Mouse (Mus musculus): ENCODE results near the gene Fabp7. TPM values are rescaled to one million over a fixed set of nuclear protein-coding genes. Genes with fewer than 3 reads are reported as not detected.

The Fabp7 gene
- 32.8 and 36.5 TPM in 2 replicates for polyA plus RNA-seq (2015; fragmentation: Nextera tagmentation; extraction: Ambion mirVana)

DNA sequence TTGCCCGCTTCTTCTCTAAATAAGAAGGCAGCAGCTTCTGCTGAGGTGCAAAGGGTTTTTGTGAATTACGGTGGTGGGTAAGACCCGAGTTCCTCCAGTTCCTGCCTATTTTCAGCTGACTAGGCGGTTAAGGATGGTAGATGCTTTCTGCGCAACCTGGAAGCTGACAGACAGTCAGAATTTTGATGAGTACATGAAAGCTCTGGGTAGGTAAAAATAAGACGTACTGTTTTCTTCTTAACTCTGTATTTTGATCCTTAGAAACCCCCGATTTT lies at the start of gene Fabp7:
Gene Fabp7, plus strand, starts transcription at position 6 of the 275 bp plus-strand sequence.
- no peaks in the 10 kb centered on the region for H3K27me3 ChIP-seq (replicated peaks; ENCODE audit: control insufficient read depth, insufficient read depth, low read length)
- no peak within 1 kb of the TSS for H3K27ac ChIP-seq (ENCODE audit: low read length)
- ATAC-seq: no peak
- H3K4me2 ChIP-seq (ENCODE audit: low read depth, low read length): peak within 1 kb of the TSS; percentile 25; the same call in 1 of the 2 replicates
- no peaks in the 10 kb centered on the region for H3K36me3 ChIP-seq (ENCODE audit: control insufficient read depth, insufficient read depth, low read length)
- H3K9ac ChIP-seq (ENCODE audit: low read depth, low read length): no peak within 1 kb of the TSS; the same call in 1 of the 2 replicates
- no peaks in the 10 kb centered on the region for H3K9me3 ChIP-seq (ENCODE audit: control insufficient read depth, low read length)
- 0 out of 2 replicates have a peak, but pooled peaks cover 8% of the 10 kb centered on the region for H3K4me1 ChIP-seq (ENCODE audit: control insufficient read depth, insufficient read depth, low read length)
- H3K4me3 ChIP-seq (ENCODE audit: low read length): peak within 1 kb of the TSS; percentile 19
- WGBS: 23% methylated on average over 7 of the region's 7 CpGs

DNA sequence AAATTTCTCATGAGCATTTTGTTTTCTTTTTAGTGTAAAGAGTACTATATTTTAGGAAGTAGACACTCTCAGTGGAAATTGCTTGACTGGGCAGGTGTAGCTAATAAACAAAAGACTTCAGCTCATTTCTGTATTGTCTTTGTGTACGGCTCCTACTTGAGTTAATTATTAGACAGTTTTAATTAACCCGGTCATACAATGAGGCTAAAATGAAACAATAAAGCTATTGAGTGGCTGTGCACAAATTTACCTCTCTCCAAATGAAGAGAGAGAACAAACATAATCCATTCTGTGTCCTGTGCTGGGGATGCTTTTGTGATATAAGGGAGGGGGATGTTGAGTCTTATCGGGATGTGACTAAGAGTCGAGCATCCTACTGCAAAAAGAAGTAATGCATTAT lies 43.9 kb upstream of the Fabp7 start:
- H3K27me3 ChIP-seq (replicated peaks; ENCODE audit: control insufficient read depth, insufficient read depth, low read length): no peaks in the 10 kb centered on the region
- WGBS: 62% methylated on average over 4 of the region's 4 CpGs
- H3K9ac ChIP-seq (ENCODE audit: low read depth, low read length): no peak overlapping the region
- H3K9me3 ChIP-seq (ENCODE audit: control insufficient read depth, low read length): no peaks in the 10 kb centered on the region
- no peaks in the 10 kb centered on the region for H3K36me3 ChIP-seq (ENCODE audit: control insufficient read depth, insufficient read depth, low read length)
- no peak for ATAC-seq
- no peaks in the 10 kb centered on the region for H3K4me1 ChIP-seq (ENCODE audit: control insufficient read depth, insufficient read depth, low read length)
- no peak overlapping the region for H3K4me2 ChIP-seq (ENCODE audit: low read depth, low read length)
- no peak overlapping the region for H3K27ac ChIP-seq (ENCODE audit: low read length)
- no peak overlapping the region for H3K4me3 ChIP-seq (ENCODE audit: low read length)

DNA sequence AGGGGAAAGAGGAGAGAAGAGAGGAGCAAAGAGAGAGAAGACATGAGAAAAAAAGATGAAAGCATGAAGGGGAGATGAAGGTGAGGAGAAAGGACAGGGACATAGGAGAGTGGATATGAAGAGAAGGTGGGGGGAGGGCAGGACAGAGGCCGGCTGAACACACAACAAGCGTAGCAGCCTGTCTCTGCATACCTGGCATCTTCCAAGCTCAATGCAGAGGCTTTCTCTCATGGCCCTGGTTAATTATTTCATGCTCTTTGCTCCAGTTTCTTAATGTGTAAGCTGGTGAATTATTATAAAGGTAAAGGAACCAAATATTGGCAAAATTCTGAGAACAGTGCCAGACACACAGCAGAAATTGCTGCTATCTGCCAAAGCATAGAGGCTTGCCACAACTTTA lies 43.3 kb upstream of the Fabp7 start:
- Histone ChIP-seq H3K4me1 (ENCODE audit: control insufficient read depth, insufficient read depth, low read length) (no peaks in the 10 kb centered on the region), H3K4me3 (ENCODE audit: low read length) (no peak overlapping the region), H3K36me3 (ENCODE audit: control insufficient read depth, insufficient read depth, low read length) (no peaks in the 10 kb centered on the region), H3K9ac (ENCODE audit: low read depth, low read length) (no peak overlapping the region), H3K9me3 (ENCODE audit: control insufficient read depth, low read length) (no peaks in the 10 kb centered on the region), H3K27me3 (replicated peaks; ENCODE audit: control insufficient read depth, insufficient read depth, low read length) (no peaks in the 10 kb centered on the region), H3K27ac (ENCODE audit: low read length) (no peak overlapping the region), H3K4me2 (ENCODE audit: low read depth, low read length) (no peak overlapping the region)
- ATAC-seq: no peak
- 67% methylated on average over 2 of the region's 2 CpGs for WGBS

DNA sequence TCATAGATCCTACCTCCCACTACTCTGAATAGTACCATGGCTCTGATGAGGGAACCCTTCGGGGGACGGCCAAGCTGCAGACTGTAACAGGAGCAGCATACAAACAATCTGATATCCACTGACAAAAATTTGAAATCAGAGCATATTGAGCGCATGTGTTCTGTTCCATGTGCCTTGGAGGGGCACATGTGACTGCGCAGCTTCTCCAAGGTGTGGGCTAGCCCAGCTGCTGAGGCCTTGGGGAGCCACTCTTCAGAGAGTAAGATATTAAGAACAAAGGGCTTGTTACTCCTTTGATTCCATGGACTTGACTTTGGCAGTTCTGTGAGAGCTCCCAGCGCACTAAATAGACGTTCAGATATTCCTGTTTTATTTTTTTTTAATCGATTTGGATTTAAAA lies 41.6 kb upstream of the Fabp7 start:
- no peak overlapping the region for H3K27ac ChIP-seq (ENCODE audit: low read length)
- no peak for ATAC-seq
- no peaks in the 10 kb centered on the region for H3K36me3 ChIP-seq (ENCODE audit: control insufficient read depth, insufficient read depth, low read length)
- no peak overlapping the region for H3K4me2 ChIP-seq (ENCODE audit: low read depth, low read length)
- H3K4me3 ChIP-seq (ENCODE audit: low read length): no peak overlapping the region
- WGBS: 71% methylated on average over 7 of the region's 7 CpGs
- H3K4me1 ChIP-seq (ENCODE audit: control insufficient read depth, insufficient read depth, low read length): no peaks in the 10 kb centered on the region
- H3K9me3 ChIP-seq (ENCODE audit: control insufficient read depth, low read length): no peaks in the 10 kb centered on the region
- no peaks in the 10 kb centered on the region for H3K27me3 ChIP-seq (replicated peaks; ENCODE audit: control insufficient read depth, insufficient read depth, low read length)
- H3K9ac ChIP-seq (ENCODE audit: low read depth, low read length): no peak overlapping the region

DNA sequence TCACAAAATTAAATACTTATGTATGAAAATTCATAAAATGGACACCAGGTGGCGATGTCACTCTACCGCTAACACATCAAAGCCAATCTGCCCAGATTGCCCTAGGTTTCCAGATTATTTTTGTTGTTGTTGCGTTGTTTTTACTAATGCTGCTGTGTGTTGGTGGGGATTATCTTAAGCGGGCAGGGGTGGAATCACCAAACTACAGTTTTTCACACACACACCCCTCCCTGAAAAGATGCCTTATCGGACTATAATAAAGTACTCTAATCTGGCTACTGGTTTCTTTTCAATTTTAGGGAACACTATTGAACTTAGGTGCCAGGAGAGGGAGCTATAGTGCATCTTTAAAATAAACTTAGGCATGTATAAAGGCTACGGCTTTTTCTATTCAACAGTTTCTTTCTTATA lies 41.1 kb upstream of the Fabp7 start:
- 0 out of 2 replicates have a peak overlapping the region, but pooled peaks have one; percentile 39 for H3K9ac ChIP-seq (ENCODE audit: low read depth, low read length)
- H3K36me3 ChIP-seq (ENCODE audit: control insufficient read depth, insufficient read depth, low read length): no peaks in the 10 kb centered on the region
- WGBS: 4% methylated on average over 6 of the region's 6 CpGs
- peak overlapping the region; percentile 41 for H3K4me3 ChIP-seq (ENCODE audit: low read length)
- no peaks in the 10 kb centered on the region for H3K27me3 ChIP-seq (replicated peaks; ENCODE audit: control insufficient read depth, insufficient read depth, low read length)
- peak; percentile 74 for ATAC-seq
- H3K9me3 ChIP-seq (ENCODE audit: control insufficient read depth, low read length): no peaks in the 10 kb centered on the region
- no peaks in the 10 kb centered on the region for H3K4me1 ChIP-seq (ENCODE audit: control insufficient read depth, insufficient read depth, low read length)
- H3K27ac ChIP-seq (ENCODE audit: low read length): no peak overlapping the region
- peak overlapping the region; percentile 57 for H3K4me2 ChIP-seq (ENCODE audit: low read depth, low read length)

DNA sequence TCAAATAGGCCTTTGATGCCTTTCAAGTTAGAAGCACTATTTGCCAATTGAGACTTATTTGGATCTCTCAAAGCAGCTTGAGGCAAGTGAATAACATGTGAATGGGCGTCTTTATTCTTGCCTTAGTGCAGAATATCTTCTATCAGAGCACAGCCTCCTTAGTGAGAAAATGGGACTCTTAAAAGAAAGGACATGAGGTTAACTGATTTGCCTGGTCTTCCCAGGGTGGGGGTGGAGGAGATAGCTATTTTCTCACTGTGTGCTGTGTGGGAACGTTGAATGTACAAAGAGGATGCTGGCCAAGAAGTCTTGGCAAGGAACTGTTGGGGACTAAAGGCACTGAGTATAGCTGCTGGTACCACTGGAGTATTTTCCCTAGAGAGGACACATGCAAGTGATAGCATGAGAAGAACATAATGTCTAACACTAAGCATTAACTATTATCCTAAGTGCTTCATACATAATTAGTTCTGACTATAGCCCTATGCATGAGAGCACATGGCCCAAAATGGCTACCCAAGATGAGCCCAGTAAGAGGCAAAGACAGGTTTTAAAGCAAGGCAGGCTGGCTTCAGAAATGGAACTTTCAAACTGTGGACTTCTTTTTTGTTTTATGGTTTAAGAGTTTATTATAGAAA lies 40.4 kb upstream of the Fabp7 start:
- no peaks in the 10 kb centered on the region for H3K4me1 ChIP-seq (ENCODE audit: control insufficient read depth, insufficient read depth, low read length)
- H3K4me3 ChIP-seq (ENCODE audit: low read length): no peak overlapping the region
- H3K27ac ChIP-seq (ENCODE audit: low read length): no peak overlapping the region
- no peaks in the 10 kb centered on the region for H3K9me3 ChIP-seq (ENCODE audit: control insufficient read depth, low read length)
- H3K36me3 ChIP-seq (ENCODE audit: control insufficient read depth, insufficient read depth, low read length): no peaks in the 10 kb centered on the region
- H3K9ac ChIP-seq (ENCODE audit: low read depth, low read length): no peak overlapping the region
- no peaks in the 10 kb centered on the region for H3K27me3 ChIP-seq (replicated peaks; ENCODE audit: control insufficient read depth, insufficient read depth, low read length)
- H3K4me2 ChIP-seq (ENCODE audit: low read depth, low read length): no peak overlapping the region
- no peak for ATAC-seq
- WGBS: 37% methylated on average over 2 of the region's 2 CpGs

DNA sequence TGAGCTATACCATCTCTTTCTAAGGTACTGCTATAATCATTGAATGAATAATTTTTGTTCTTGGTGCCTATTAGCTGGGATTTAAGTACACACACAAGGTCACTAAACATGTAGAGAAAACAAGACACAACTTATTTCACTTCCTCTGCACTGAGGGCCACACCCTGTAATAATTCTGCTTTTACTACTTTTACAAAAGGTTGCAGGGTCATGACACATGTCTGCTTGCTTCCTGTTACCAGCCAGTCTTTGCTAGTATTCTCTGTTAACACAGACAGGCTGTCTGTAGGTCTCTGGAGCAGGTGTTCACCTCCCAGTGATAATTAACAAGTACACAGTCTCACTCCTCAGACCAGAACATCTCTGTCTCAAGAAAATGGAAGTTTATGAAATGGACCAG lies 39.2 kb upstream of the Fabp7 start:
- no peak overlapping the region for H3K4me3 ChIP-seq (ENCODE audit: low read length)
- no peak overlapping the region for H3K4me2 ChIP-seq (ENCODE audit: low read depth, low read length)
- no peaks in the 10 kb centered on the region for H3K9me3 ChIP-seq (ENCODE audit: control insufficient read depth, low read length)
- no peak overlapping the region for H3K27ac ChIP-seq (ENCODE audit: low read length)
- peak; percentile 86 for ATAC-seq
- H3K27me3 ChIP-seq (replicated peaks; ENCODE audit: control insufficient read depth, insufficient read depth, low read length): no peaks in the 10 kb centered on the region
- no peaks in the 10 kb centered on the region for H3K36me3 ChIP-seq (ENCODE audit: control insufficient read depth, insufficient read depth, low read length)
- no peak overlapping the region for H3K9ac ChIP-seq (ENCODE audit: low read depth, low read length)
- no peaks in the 10 kb centered on the region for H3K4me1 ChIP-seq (ENCODE audit: control insufficient read depth, insufficient read depth, low read length)

DNA sequence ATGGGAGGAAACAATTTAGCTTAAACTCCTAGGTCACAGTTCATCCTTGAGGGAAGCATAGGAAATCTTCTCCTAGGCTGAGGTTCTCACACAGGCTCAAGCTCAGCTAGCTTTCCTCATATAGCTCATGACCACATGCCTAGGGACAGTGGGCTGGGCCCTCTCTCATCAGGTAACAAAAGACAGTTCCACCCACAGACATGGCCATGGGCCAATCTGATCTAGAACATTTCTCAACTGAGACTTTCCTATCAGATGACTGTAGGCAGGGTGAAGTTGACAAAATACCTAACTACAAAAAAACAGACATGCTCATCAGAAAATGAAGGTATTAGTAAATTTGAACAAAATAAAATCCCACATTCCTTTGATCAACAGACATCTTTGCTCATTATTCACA lies 37.6 kb upstream of the Fabp7 start:
- no peak overlapping the region for H3K9ac ChIP-seq (ENCODE audit: low read depth, low read length)
- H3K36me3 ChIP-seq (ENCODE audit: control insufficient read depth, insufficient read depth, low read length): no peaks in the 10 kb centered on the region
- H3K4me2 ChIP-seq (ENCODE audit: low read depth, low read length): no peak overlapping the region
- H3K27me3 ChIP-seq (replicated peaks; ENCODE audit: control insufficient read depth, insufficient read depth, low read length): no peaks in the 10 kb centered on the region
- no peaks in the 10 kb centered on the region for H3K9me3 ChIP-seq (ENCODE audit: control insufficient read depth, low read length)
- no peak overlapping the region for H3K4me3 ChIP-seq (ENCODE audit: low read length)
- H3K4me1 ChIP-seq (ENCODE audit: control insufficient read depth, insufficient read depth, low read length): no peaks in the 10 kb centered on the region
- no peak for ATAC-seq
- no peak overlapping the region for H3K27ac ChIP-seq (ENCODE audit: low read length)

DNA sequence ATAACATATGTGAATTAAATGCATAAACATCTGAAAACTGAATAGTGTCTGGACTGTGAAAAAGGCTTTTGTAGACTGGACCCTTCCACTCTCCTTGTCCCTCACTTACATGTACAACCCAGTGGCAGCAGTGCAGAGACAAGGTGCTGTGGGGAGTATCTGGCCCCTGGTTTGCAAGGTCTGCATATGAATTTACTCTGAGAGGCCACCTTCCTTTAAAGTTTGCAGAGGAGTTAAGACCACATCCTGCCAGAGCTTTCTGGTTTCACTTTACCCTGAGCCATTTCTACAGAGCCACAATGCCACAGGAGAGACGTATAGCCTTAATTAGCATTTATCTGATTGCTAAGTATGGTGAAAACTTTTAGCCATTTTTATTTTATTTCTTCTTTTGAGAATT lies 31.3 kb upstream of the Fabp7 start:
- no peaks in the 10 kb centered on the region for H3K27me3 ChIP-seq (replicated peaks; ENCODE audit: control insufficient read depth, insufficient read depth, low read length)
- H3K36me3 ChIP-seq (ENCODE audit: control insufficient read depth, insufficient read depth, low read length): no peaks in the 10 kb centered on the region
- H3K9me3 ChIP-seq (ENCODE audit: control insufficient read depth, low read length): no peaks in the 10 kb centered on the region
- no peak overlapping the region for H3K4me3 ChIP-seq (ENCODE audit: low read length)
- ATAC-seq: no peak
- WGBS: 62% methylated on average over 1 of the region's 1 CpGs
- no peak overlapping the region for H3K4me2 ChIP-seq (ENCODE audit: low read depth, low read length)
- no peak overlapping the region for H3K9ac ChIP-seq (ENCODE audit: low read depth, low read length)
- no peak overlapping the region for H3K27ac ChIP-seq (ENCODE audit: low read length)
- no peaks in the 10 kb centered on the region for H3K4me1 ChIP-seq (ENCODE audit: control insufficient read depth, insufficient read depth, low read length)

DNA sequence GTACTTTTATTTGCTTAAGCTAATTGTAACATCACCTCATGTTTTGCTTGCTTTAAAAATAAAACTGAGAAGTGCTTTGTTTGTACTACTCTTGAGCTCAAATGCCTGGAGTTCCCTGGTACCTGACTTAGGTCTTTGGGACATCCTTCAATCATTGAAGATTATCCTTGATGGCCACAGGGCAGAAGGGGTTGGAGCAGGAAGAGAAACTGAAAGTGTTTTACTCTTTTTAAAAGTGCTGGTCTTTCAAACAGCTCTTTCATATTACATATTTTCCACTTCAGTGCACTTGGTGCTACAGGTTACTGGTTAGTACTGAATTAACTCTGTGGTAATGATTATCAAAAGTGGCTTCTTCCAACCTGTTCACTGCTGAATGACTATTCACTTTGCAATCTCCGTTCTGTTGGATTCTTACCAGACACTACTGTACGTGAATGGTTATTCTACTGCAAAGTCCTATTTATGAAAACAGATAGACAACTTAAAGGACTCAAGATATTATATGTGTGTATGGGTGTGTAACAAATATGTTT lies 29.4 kb upstream of the Fabp7 start:
- Histone ChIP-seq H3K4me2 (ENCODE audit: low read depth, low read length) (no peak overlapping the region), H3K4me3 (ENCODE audit: low read length) (no peak overlapping the region), H3K4me1 (ENCODE audit: control insufficient read depth, insufficient read depth, low read length) (no peaks in the 10 kb centered on the region), H3K36me3 (ENCODE audit: control insufficient read depth, insufficient read depth, low read length) (no peaks in the 10 kb centered on the region), H3K27me3 (replicated peaks; ENCODE audit: control insufficient read depth, insufficient read depth, low read length) (no peaks in the 10 kb centered on the region), H3K9me3 (ENCODE audit: control insufficient read depth, low read length) (no peaks in the 10 kb centered on the region), H3K27ac (ENCODE audit: low read length) (no peak overlapping the region), H3K9ac (ENCODE audit: low read depth, low read length) (no peak overlapping the region)
- WGBS: 88% methylated on average over 2 of the region's 2 CpGs
- no peak for ATAC-seq

Data from intestine, embryonic 16.5 days (tissue).